In genomic region chr4:118022406-118022805, GRCm38 (mm10) we compare ENCODE assay signal across 23 mouse cellular contexts.
A peak's percentile ranks its signal among the peaks of the same experiment; 100 is the strongest.
DNase-seq lines count a peak whose midpoint lies in the region; ATAC-seq and TF ChIP-seq lines count a peak whose summit lies in the region.
"Had no signal": no experiment of that assay in that cellular context is flagged by ENCODE, and none has a peak within 500 bp of the region (broad histone marks: within the 10 kb centered on the region; RNA-seq: fewer than 3 reads in every experiment).

No protein-coding gene starts in this region.

- H3K9me3 ChIP-seq in forebrain, embryonic 11.5 days (ENCODE audit: control insufficient read depth, low read length), result no peaks in the 10 kb centered on the region
- no peaks in the 10 kb centered on the region for H3K9me3 ChIP-seq in forebrain, embryonic 12.5 days
- H3K9me3 ChIP-seq in heart, postnatal 0 days (replicated peaks; ENCODE audit: control insufficient read depth, low read length), result no peaks in the 10 kb centered on the region
- H3K9me3 ChIP-seq in lung, postnatal 0 days (ENCODE audit: low read length), result no peaks in the 10 kb centered on the region
- H3K9me3 ChIP-seq: embryonic facial prominence, embryonic 12.5 days; forebrain, embryonic 13.5 days; G1E; heart, embryonic 10.5 days; hindbrain, embryonic 13.5 days had no signal

- TF ChIP-seq POLR2A in olfactory bulb, adult 2 months (IDR thresholded peaks at IDR 0.05; ENCODE audit: insufficient read depth, low read depth, low read length), result no peak
- TF ChIP-seq POLR2A in cerebellum, adult 2 months (IDR thresholded peaks at IDR 0.05; ENCODE audit: borderline replicate concordance, insufficient read depth, low read length), result no peak

- no peak for ATAC-seq in forebrain, embryonic 11.5 days (replicated peaks; ENCODE audit: low FRiP score)
- ATAC-seq in forebrain, embryonic 12.5 days (ENCODE audit: low FRiP score), result no peak
- ATAC-seq in heart, postnatal 0 days (ENCODE audit: insufficient read depth, low read depth), result peak; percentile 66
- ATAC-seq in lung, postnatal 0 days, result peak; percentile 95
- ATAC-seq: CD4-positive, CD25-positive, alpha-beta regulatory T cell, adult 4 months; forebrain, embryonic 13.5 days; forebrain, postnatal 0 days; hindbrain, postnatal 0 days had no signal

- no peak for TF ChIP-seq CTCF in heart, postnatal 0 days (IDR thresholded peaks at IDR 0.05; ENCODE audit: low read depth)
- TF ChIP-seq CTCF in lung, postnatal 0 days (IDR thresholded peaks at IDR 0.05), result no peak
- no peak for TF ChIP-seq CTCF in olfactory bulb, adult 2 months (IDR thresholded peaks at IDR 0.05; ENCODE audit: insufficient read depth, low read depth, low read length)
- TF ChIP-seq CTCF in cerebellum, adult 2 months (IDR thresholded peaks at IDR 0.05; ENCODE audit: borderline replicate concordance, insufficient read depth, low read depth, low read length), result no peak

- H3K27ac ChIP-seq in forebrain, embryonic 11.5 days (ENCODE audit: low read depth, low read length), result no peak overlapping the region
- no peak overlapping the region for H3K27ac ChIP-seq in forebrain, embryonic 12.5 days
- H3K27ac ChIP-seq in heart, postnatal 0 days (ENCODE audit: low read depth), result no peak overlapping the region
- no peak overlapping the region for H3K27ac ChIP-seq in lung, postnatal 0 days (ENCODE audit: low read length)
- peak overlapping the region; percentile 70 for H3K27ac ChIP-seq in olfactory bulb, adult 2 months (ENCODE audit: insufficient read depth, low read depth, low read length)
- H3K27ac ChIP-seq in cerebellum, adult 2 months (ENCODE audit: insufficient read depth, low read length), result no peak overlapping the region
- H3K27ac ChIP-seq: embryonic facial prominence, embryonic 12.5 days; forebrain, embryonic 13.5 days; heart, embryonic 10.5 days; hindbrain, embryonic 13.5 days; hindbrain, postnatal 0 days had no signal

- no peaks in the 10 kb centered on the region for H3K36me3 ChIP-seq in forebrain, embryonic 11.5 days (ENCODE audit: control insufficient read depth, insufficient read depth, low read length)
- no peaks in the 10 kb centered on the region for H3K36me3 ChIP-seq in forebrain, embryonic 12.5 days (replicated peaks)
- H3K36me3 ChIP-seq in heart, postnatal 0 days (replicated peaks; ENCODE audit: control insufficient read depth, insufficient read depth, low read length), result no peaks in the 10 kb centered on the region
- no peaks in the 10 kb centered on the region for H3K36me3 ChIP-seq in lung, postnatal 0 days (ENCODE audit: insufficient read depth, low read length)
- H3K36me3 ChIP-seq: embryonic facial prominence, embryonic 12.5 days; hindbrain, embryonic 13.5 days had no signal

- no peak overlapping the region for H3K9ac ChIP-seq in forebrain, embryonic 11.5 days (ENCODE audit: low read length)
- no peak overlapping the region for H3K9ac ChIP-seq in forebrain, embryonic 12.5 days
- H3K9ac ChIP-seq in heart, postnatal 0 days (replicated peaks; ENCODE audit: low read depth, low read length), result no peak overlapping the region
- no peak overlapping the region for H3K9ac ChIP-seq in lung, postnatal 0 days (replicated peaks; ENCODE audit: low read depth)
- H3K9ac ChIP-seq: embryonic facial prominence, embryonic 12.5 days; forebrain, embryonic 13.5 days; forebrain, postnatal 0 days; hindbrain, embryonic 13.5 days had no signal

- peak; percentile 33 for DNase-seq in forebrain, embryonic 11.5 days (ENCODE audit: low spot score)
- no peak for DNase-seq in heart, postnatal 0 days (ENCODE audit: low spot score)
- no peak for DNase-seq in heart, postnatal 10 days
- peak; percentile 84 for DNase-seq in lung, postnatal 0 days (ENCODE audit: low spot score)
- no peak for DNase-seq in lung, postnatal 14 days
- DNase-seq in cerebellum, adult 2 months, result no peak
- DNase-seq: adrenal gland, adult 8-10 months; B cell, adult 2 months; cerebellum, adult 11 months; cerebellum, adult 9-10 months; cerebellum, postnatal 25 days; forebrain, postnatal 0 days; gastrocnemius, postnatal 36 days; heart, adult 18-20 months had no signal

- intact Hi-C loops in heart, postnatal 10 days (cut with DNase I), result no loop called here

- TF ChIP-seq EP300 in heart, postnatal 0 days (IDR thresholded peaks at IDR 0.05; ENCODE audit: low read depth), result no peak
- TF ChIP-seq EP300 in lung, postnatal 0 days (IDR thresholded peaks at IDR 0.05), result no peak

- no peaks in the 10 kb centered on the region for H3K27me3 ChIP-seq in forebrain, embryonic 11.5 days (ENCODE audit: control insufficient read depth, insufficient read depth, low read length)
- H3K27me3 ChIP-seq in forebrain, embryonic 12.5 days, result no peaks in the 10 kb centered on the region
- H3K27me3 ChIP-seq in heart, postnatal 0 days (ENCODE audit: control insufficient read depth, insufficient read depth, low read length), result no peaks in the 10 kb centered on the region
- no peaks in the 10 kb centered on the region for H3K27me3 ChIP-seq in lung, postnatal 0 days (replicated peaks; ENCODE audit: insufficient read depth, low read length)
- no peaks in the 10 kb centered on the region for H3K27me3 ChIP-seq in cerebellum, adult 2 months (ENCODE audit: control insufficient read depth, insufficient read depth, low read length)
- H3K27me3 ChIP-seq: embryonic facial prominence, embryonic 12.5 days; forebrain, embryonic 13.5 days; hindbrain, embryonic 13.5 days had no signal

- no peak overlapping the region for H3K4me3 ChIP-seq in forebrain, embryonic 11.5 days (ENCODE audit: low read depth, low read length)
- H3K4me3 ChIP-seq in forebrain, embryonic 12.5 days (replicated peaks), result no peak overlapping the region
- H3K4me3 ChIP-seq in heart, postnatal 0 days (ENCODE audit: low read depth, low read length), result no peak overlapping the region
- H3K4me3 ChIP-seq in lung, postnatal 0 days (ENCODE audit: low read depth, low read length), result no peak overlapping the region
- H3K4me3 ChIP-seq in olfactory bulb, adult 2 months (ENCODE audit: insufficient read depth, low read depth, low read length), result no peak overlapping the region
- H3K4me3 ChIP-seq in cerebellum, adult 2 months (replicated peaks; ENCODE audit: insufficient read depth, low read depth, low read length), result no peak overlapping the region
- H3K4me3 ChIP-seq: embryonic facial prominence, embryonic 12.5 days; forebrain, embryonic 13.5 days; heart, embryonic 10.5 days; hindbrain, embryonic 13.5 days had no signal

- H3K4me1 ChIP-seq in forebrain, embryonic 11.5 days (replicated peaks; ENCODE audit: control insufficient read depth, insufficient read depth, low read length), result no peaks in the 10 kb centered on the region
- H3K4me1 ChIP-seq in forebrain, embryonic 12.5 days, result peaks cover 11% of the 10 kb centered on the region
- peaks cover 5% of the 10 kb centered on the region; the same call in 1 of the 2 replicates for H3K4me1 ChIP-seq in heart, postnatal 0 days (ENCODE audit: control insufficient read depth, insufficient read depth)
- H3K4me1 ChIP-seq in lung, postnatal 0 days (ENCODE audit: insufficient read depth, low read depth, low read length), result no peaks in the 10 kb centered on the region
- H3K4me1 ChIP-seq in olfactory bulb, adult 2 months (ENCODE audit: control insufficient read depth, insufficient read depth, low read length), result peaks cover 44% of the 10 kb centered on the region
- peaks cover 3% of the 10 kb centered on the region; the same call in 1 of the 2 replicates for H3K4me1 ChIP-seq in cerebellum, adult 2 months (ENCODE audit: control insufficient read depth, insufficient read depth, low read length)

- 92% methylated on average over 4 of the region's 4 CpGs for WGBS in forebrain, embryonic 11.5 days
- WGBS in forebrain, embryonic 12.5 days, result 91% methylated on average over 4 of the region's 4 CpGs
- WGBS in heart, postnatal 0 days, result 45% methylated on average over 4 of the region's 4 CpGs
- 64% methylated on average over 4 of the region's 4 CpGs for whole genome bisulfite sequencing in lung, postnatal 0 days
- 48% methylated on average over 4 of the region's 4 CpGs for WGBS in olfactory bulb, adult 2 months
- 87% methylated on average over 4 of the region's 4 CpGs for WGBS in cerebellum, adult 2 months

- H3K4me2 ChIP-seq in forebrain, embryonic 11.5 days (ENCODE audit: low read depth, low read length, severe bottlenecking), result no peak overlapping the region
- no peak overlapping the region for H3K4me2 ChIP-seq in forebrain, embryonic 12.5 days
- H3K4me2 ChIP-seq in heart, postnatal 0 days (ENCODE audit: low read depth, low read length), result no peak overlapping the region
- no peak overlapping the region for H3K4me2 ChIP-seq in lung, postnatal 0 days (replicated peaks; ENCODE audit: low read depth, low read length)
- H3K4me2 ChIP-seq: embryonic facial prominence, embryonic 12.5 days; forebrain, embryonic 13.5 days; hindbrain, embryonic 13.5 days had no signal

Comparison
In these comparisons a context has a peak if more than half of its experiments do, and no peak if none do; other contexts are left out.
1. DNase-seq: peak in forebrain, embryonic 11.5 days (single experiment) and lung, postnatal 0 days (single experiment); none in heart, postnatal 0 days (single experiment), heart, postnatal 10 days (0 of 2), lung, postnatal 14 days (single experiment) and cerebellum, adult 2 months (0 of 2).
2. ATAC-seq: peak in heart, postnatal 0 days (single experiment) and lung, postnatal 0 days (single experiment); none in forebrain, embryonic 11.5 days (single experiment) and forebrain, embryonic 12.5 days (single experiment).